Mouse (Mus musculus): ENCODE measurements at regions not wholly inside any gene's neighbourhood (a gene's known extent, or its start where the extent isn't known, plus 50 kb on each side); places are given as distances from the start of the nearest gene placed in this dataset.
"Not testable (repeated sequence)": the region's sequence is repeated elsewhere in the genome, so short reads cannot be mapped to it uniquely, and the experiment has no call there.

GRCm38 (mm10) chr2:63706643-63707042 is 391.2 kb downstream of the Fign start:
- DNase-seq (ENCODE audit: low read depth): no peak

- no peak for DNase-seq (ENCODE audit: low read depth)
Observed at GRCm38 (mm10) chr2:63706183-63706582, 391.7 kb downstream of the Fign start.

GRCm38 (mm10) chr2:63702333-63703096 is 395.3 kb downstream of the Fign start:
- no peak for DNase-seq (ENCODE audit: low read depth)

DNA sequence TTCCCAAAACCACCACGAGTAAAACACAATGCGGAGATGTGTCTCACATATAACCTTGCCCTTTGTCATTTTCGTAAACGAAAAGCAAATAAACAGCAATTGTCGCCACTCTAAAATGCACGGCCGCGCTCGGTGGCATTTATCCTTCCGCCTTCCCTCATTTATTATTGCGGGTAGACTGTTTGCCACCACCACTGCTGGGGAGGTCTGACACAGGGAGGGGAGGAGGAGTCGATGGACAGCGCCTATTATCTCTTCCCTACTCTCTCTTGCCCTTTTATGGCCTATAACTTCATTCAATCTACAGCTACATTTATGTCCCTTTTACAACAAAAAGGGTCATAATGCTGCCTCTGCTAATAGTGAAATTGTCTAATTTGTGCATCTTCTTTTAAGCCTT is 396.0 kb downstream of the Fign start:
- DNase-seq (ENCODE audit: low read depth): no peak

DNA sequence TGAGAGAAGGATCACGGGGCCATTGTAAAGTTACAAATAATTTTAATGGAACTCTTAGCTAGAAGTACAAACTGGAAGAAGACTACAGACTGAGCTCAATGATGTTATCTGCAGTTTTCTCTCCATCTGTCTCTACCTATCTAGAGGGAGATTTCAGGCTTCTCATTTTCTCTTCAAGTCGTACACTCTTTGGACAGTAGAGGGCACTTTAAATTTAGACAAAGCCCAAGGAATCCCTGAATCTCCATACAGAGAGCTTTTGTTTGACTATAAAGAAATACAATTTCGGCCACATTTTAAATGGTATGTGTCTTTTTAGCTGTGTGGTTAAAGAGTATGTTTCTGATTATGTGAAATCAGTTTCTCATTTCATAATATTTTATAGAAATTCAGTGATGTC is 397.6 kb downstream of the Fign start:
- DNase-seq (ENCODE audit: low read depth): peak; percentile 4

DNA sequence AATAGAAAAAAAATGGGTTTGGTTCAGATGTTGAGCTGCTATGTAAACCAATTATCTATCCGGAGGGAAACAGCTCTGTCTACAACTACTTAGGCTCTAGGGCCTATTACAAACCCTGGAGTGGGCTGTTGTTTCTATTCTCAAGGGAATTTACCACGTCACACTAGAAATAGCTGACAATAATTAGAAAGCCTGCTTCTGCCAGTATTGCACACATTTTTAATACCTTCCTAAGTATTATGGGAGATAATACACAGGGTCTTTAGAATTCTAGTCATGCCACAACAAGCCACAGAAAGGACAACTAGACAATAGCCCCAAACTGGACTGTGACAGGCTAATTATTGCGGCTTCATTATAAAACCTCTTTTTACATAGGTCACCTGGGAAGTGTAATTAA is 428.1 kb downstream of the Fign start:
- no peak for DNase-seq (ENCODE audit: low read depth)

DNA sequence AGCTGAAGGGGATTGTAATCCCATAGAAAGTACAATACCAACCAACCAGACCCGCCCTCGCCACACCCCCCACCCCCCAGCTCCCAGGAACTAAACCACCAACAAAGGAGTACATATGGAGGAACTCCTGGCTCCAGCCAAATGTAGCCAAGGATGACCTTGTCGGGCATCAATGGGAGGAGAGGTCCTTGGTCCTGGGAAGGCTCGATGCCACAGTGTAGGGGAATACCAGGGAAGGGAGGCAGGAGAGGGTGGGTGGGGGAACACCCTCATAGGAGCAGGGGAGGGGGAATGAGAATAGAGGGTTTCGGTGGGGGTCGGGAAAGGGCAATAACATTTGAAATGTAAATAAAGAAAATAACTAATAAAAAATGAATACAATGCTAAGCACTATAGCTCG is 429.1 kb downstream of the Fign start:
- no peak for DNase-seq (ENCODE audit: low read depth)

DNA sequence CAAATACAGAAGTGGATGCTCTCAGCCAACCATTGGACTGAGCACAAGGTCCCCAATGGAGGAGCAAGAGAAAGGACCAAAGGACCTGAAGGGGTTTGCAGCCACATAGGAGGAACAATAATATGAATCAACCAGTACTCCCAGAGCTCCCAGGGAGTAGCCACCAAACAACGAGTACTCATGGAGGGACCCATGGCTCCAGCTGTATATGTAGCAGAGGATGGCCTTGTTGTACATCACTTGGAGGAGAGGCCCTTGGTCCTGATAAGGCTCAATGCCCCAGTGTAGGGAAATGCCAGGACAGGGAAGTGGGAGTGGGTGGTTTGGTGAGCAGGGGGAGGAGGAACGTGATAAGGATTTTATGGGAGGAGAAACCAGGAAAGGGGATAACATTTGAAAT is 437.9 kb downstream of the Fign start:
- not testable (repeated sequence) for DNase-seq (ENCODE audit: low read depth)
